Mouse (Mus musculus): ENCODE measurements around the gene Hacd3. TPM values are rescaled to one million over a fixed set of nuclear protein-coding genes. Genes with fewer than 3 reads are reported as not detected.

Hacd3 gene
- polyA plus RNA-seq, 1 experiment from 2014 or later, result 67.4 TPM

Small RNA genes lying within 50 kb of the gene (microRNA-seq; reads per million reads assigned to microRNA genes)
- gene Gm25640, result not detected

Other genes starting within 250 kb of the Hacd3 start
- gene Dennd4a, start 210.4 kb downstream of the Hacd3 start, polyA plus RNA-seq (2014; fragmentation: Nextera tagmentation; extraction: Ambion mirVana), result 7.5 and 8.1 TPM in 2 replicates
- gene Slc24a1, start 70.1 kb downstream of the Hacd3 start, polyA plus RNA-seq (2014; fragmentation: Nextera tagmentation; extraction: Ambion mirVana), result 0.03 and 0.05 TPM in 2 replicates
- gene Ints14, start 60.8 kb downstream of the Hacd3 start, polyA plus RNA-seq (2014; fragmentation: Nextera tagmentation; extraction: Ambion mirVana), result 49.0 and 49.8 TPM in 2 replicates
- gene Dpp8, start 10.7 kb upstream of the Hacd3 start, polyA plus RNA-seq (2014; fragmentation: Nextera tagmentation; extraction: Ambion mirVana), result 36.3 and 37.3 TPM in 2 replicates
- 8.9 and 13.4 TPM in 2 replicates for gene Igdcc4, start 79.8 kb upstream of the Hacd3 start, polyA plus RNA-seq (2014; fragmentation: Nextera tagmentation; extraction: Ambion mirVana)
- 5.1 and 5.8 TPM in 2 replicates for gene Igdcc3, start 119.5 kb upstream of the Hacd3 start, polyA plus RNA-seq (2014; fragmentation: Nextera tagmentation; extraction: Ambion mirVana)
- 4.2 and 4.4 TPM in 2 replicates for gene Parp16, start 173.7 kb upstream of the Hacd3 start, polyA plus RNA-seq (2014; fragmentation: Nextera tagmentation; extraction: Ambion mirVana)
- 0.20 and 0.30 TPM in 2 replicates for gene Cilp, start 243.5 kb upstream of the Hacd3 start, polyA plus RNA-seq (2014; fragmentation: Nextera tagmentation; extraction: Ambion mirVana)